Mouse (Mus musculus): ENCODE measurements around the gene Hoxc5. TPM values are rescaled to one million over a fixed set of nuclear protein-coding genes. Genes with fewer than 3 reads are reported as not detected.

Gene Hoxc5
- polyA plus RNA-seq, 1 experiment from 2014 or later: not detected

- Histone ChIP-seq H3K27ac (no peak overlapping the region), H3K4me2 (no peak overlapping the region), H3K27me3 (peaks cover 100% of the 10 kb centered on the region), H3K36me3 (ENCODE audit: poor library complexity, severe bottlenecking) (no peaks in the 10 kb centered on the region), H3K4me3 (no peak overlapping the region), H3K9ac (no peak overlapping the region), H3K9me3 (replicated peaks) (no peaks in the 10 kb centered on the region), H3K4me1 (no peaks in the 10 kb centered on the region)
- ATAC-seq: no peak
- 2% methylated on average over 20 of the region's 20 CpGs for WGBS
These were observed 17.5 kb upstream of the Hoxc5 start for GRCm38 (mm10) chr15:102949696-102950095.

DNA sequence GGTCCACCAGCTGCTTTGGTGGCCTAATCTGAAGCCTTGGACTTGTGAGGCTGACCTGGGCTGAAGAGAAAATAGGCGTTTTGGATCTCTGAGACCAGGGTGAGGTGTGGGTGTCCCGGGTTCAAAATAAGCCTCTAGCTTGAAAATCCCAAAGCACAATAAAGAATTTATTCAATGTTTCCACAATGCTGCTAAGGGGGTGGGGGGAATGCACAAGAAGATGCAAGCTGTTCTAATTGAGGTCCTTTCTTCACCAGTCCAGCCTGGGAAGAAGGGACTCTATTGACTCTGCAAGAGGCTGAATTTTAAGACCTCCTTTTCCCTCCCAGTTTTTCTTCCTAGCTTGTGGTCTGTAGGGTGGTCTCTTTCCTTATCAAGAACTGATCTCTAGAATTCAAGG, 16.4 kb upstream of the Hoxc5 start:
- ATAC-seq: no peak
- Histone ChIP-seq H3K9me3 (replicated peaks) (no peaks in the 10 kb centered on the region), H3K36me3 (ENCODE audit: poor library complexity, severe bottlenecking) (no peaks in the 10 kb centered on the region), H3K4me1 (no peaks in the 10 kb centered on the region), H3K4me2 (no peak overlapping the region), H3K27me3 (peaks cover 100% of the 10 kb centered on the region), H3K4me3 (no peak overlapping the region), H3K27ac (no peak overlapping the region), H3K9ac (no peak overlapping the region)
- WGBS: 11% methylated on average over 2 of the region's 2 CpGs

- H3K4me2 ChIP-seq: no peak overlapping the region
- no peak for ATAC-seq
- WGBS: 2% methylated on average over 6 of the region's 6 CpGs
These were observed 13.7 kb upstream of the Hoxc5 start for GRCm38 (mm10) chr15:102953561-102953960.

GRCm38 (mm10) chr15:102954192-102955006, 12.8 kb upstream of the Hoxc5 start, which contains the start of gene Hoxc11:
Gene Hoxc11, plus strand, starts transcription at chr15:102954427.
- no peak within 1 kb of the TSS for H3K27ac ChIP-seq
- peaks cover 99% of the 10 kb centered on the region for H3K27me3 ChIP-seq
- H3K36me3 ChIP-seq (ENCODE audit: poor library complexity, severe bottlenecking): no peaks in the 10 kb centered on the region
- H3K4me3 ChIP-seq: no peak within 1 kb of the TSS
- H3K9ac ChIP-seq: no peak within 1 kb of the TSS
- no peaks in the 10 kb centered on the region for H3K4me1 ChIP-seq
- ATAC-seq: no peak
- under 1% methylated on average over 56 of the region's 57 CpGs for WGBS
- no peaks in the 10 kb centered on the region for H3K9me3 ChIP-seq (replicated peaks)
- H3K4me2 ChIP-seq: no peak within 1 kb of the TSS

More at GRCm38 (mm10) chr15:102953561-102953960, 13.7 kb upstream of the Hoxc5 start:
- H3K36me3 ChIP-seq (ENCODE audit: poor library complexity, severe bottlenecking): no peaks in the 10 kb centered on the region
- no peak overlapping the region for H3K9ac ChIP-seq
- H3K4me1 ChIP-seq: no peaks in the 10 kb centered on the region
- H3K27me3 ChIP-seq: peaks cover 100% of the 10 kb centered on the region
- no peak overlapping the region for H3K4me3 ChIP-seq
- no peak overlapping the region for H3K27ac ChIP-seq
- H3K9me3 ChIP-seq (replicated peaks): no peaks in the 10 kb centered on the region

- Histone ChIP-seq H3K9ac (no peak overlapping the region), H3K4me2 (no peak overlapping the region), H3K4me1 (no peaks in the 10 kb centered on the region), H3K27ac (no peak overlapping the region), H3K9me3 (replicated peaks) (no peaks in the 10 kb centered on the region), H3K36me3 (ENCODE audit: poor library complexity, severe bottlenecking) (no peaks in the 10 kb centered on the region), H3K4me3 (no peak overlapping the region), H3K27me3 (peaks cover 99% of the 10 kb centered on the region)
- ATAC-seq: no peak
- WGBS: under 1% methylated on average over 28 of the region's 28 CpGs
These were observed 12.2 kb upstream of the Hoxc5 start for GRCm38 (mm10) chr15:102955007-102955382.

- Histone ChIP-seq H3K9me3 (replicated peaks) (no peaks in the 10 kb centered on the region), H3K9ac (no peak overlapping the region), H3K4me3 (no peak overlapping the region), H3K27me3 (peaks cover 99% of the 10 kb centered on the region), H3K4me1 (no peaks in the 10 kb centered on the region), H3K27ac (no peak overlapping the region), H3K36me3 (ENCODE audit: poor library complexity, severe bottlenecking) (no peaks in the 10 kb centered on the region), H3K4me2 (no peak overlapping the region)
- 1% methylated on average over 40 of the region's 40 CpGs for WGBS
- ATAC-seq: no peak
These were observed 11.2 kb upstream of the Hoxc5 start for GRCm38 (mm10) chr15:102955833-102956640.

- Histone ChIP-seq H3K27me3 (peaks cover 99% of the 10 kb centered on the region), H3K4me2 (no peak overlapping the region), H3K4me1 (no peaks in the 10 kb centered on the region), H3K27ac (no peak overlapping the region), H3K9ac (no peak overlapping the region), H3K36me3 (ENCODE audit: poor library complexity, severe bottlenecking) (no peaks in the 10 kb centered on the region), H3K4me3 (no peak overlapping the region), H3K9me3 (replicated peaks) (no peaks in the 10 kb centered on the region)
- no peak for ATAC-seq
- WGBS: under 1% methylated on average over 12 of the region's 12 CpGs
These were observed 10.3 kb upstream of the Hoxc5 start for GRCm38 (mm10) chr15:102956906-102957305.

DNA sequence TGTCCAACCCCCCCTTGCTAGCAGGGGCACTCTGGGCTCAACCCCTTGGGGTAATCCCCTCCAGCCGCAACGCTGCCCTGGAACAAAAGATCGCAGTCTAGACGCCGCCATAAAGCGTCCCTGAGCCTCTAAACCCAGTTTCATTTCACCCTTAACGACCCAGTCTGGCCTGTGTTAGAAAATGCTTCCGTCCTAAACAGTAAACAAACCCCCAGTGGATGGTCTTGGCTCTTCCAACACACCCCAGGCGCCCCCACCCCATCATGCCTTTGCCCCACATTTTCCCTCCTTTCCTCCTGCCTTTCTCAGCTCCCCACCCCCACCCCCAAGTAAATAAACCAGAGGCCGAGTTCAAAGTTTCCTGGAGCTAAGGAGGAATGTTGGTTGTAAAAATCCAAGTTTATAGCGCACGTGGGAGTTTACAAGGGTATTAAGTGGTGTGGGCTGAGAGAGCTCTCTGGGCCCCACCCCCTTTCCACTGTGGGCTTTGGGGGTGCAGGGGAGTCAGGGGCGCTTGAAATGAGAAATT, 7.5 kb upstream of the Hoxc5 start:
- Histone ChIP-seq H3K4me1 (no peaks in the 10 kb centered on the region), H3K27ac (no peak overlapping the region), H3K36me3 (ENCODE audit: poor library complexity, severe bottlenecking) (no peaks in the 10 kb centered on the region), H3K4me2 (no peak overlapping the region), H3K4me3 (no peak overlapping the region), H3K9ac (no peak overlapping the region), H3K9me3 (replicated peaks) (no peaks in the 10 kb centered on the region), H3K27me3 (peaks cover 98% of the 10 kb centered on the region)
- no peak for ATAC-seq
- under 1% methylated on average over 13 of the region's 13 CpGs for WGBS

DNA sequence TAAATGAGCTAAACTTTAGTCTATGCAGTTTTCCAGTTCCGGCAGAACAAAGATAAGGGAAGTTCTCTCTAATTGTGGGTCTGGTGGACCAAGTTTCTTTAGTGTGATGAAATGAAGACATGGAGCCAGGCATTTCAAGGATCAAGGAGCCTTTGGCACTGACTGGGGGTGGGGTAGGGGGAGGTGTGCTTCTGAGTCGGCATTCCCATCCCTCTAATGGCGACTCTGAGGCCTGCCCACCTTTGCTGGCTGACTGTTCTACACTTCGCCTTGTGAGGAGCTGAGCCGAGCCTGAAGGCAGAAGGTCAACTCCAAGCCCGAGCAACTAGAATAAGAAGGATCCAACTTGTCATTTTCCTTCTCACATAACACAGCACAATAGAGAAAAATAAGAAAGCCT, 5.5 kb upstream of the Hoxc5 start:
- no peak overlapping the region for H3K9ac ChIP-seq
- H3K27me3 ChIP-seq: peaks cover 98% of the 10 kb centered on the region
- H3K4me1 ChIP-seq: peaks cover 5% of the 10 kb centered on the region; the same call in 1 of the 2 replicates
- ATAC-seq: no peak
- 2% methylated on average over 6 of the region's 6 CpGs for WGBS
- H3K36me3 ChIP-seq (ENCODE audit: poor library complexity, severe bottlenecking): no peaks in the 10 kb centered on the region
- no peak overlapping the region for H3K27ac ChIP-seq
- H3K9me3 ChIP-seq (replicated peaks): no peaks in the 10 kb centered on the region
- H3K4me2 ChIP-seq: no peak overlapping the region
- no peak overlapping the region for H3K4me3 ChIP-seq

DNA sequence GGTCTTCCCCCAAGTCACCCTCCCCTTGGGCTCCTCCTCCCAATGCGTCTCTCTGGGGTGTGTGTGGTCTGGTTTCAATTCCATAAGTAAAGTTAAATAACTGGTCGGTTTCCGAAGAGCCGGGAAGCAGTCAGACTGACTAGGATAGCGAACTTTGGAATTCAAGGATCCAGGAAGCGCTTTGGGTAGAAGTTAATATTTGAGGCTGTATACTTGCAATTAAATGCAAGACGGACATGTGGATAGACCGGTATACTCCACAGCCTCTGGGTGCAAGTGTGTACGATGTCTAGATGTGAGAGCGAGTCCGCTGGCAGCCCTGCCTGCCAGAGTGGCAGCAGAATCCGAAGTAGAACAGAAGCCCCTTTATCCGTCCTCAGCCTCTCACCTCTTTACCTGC, 4.8 kb upstream of the Hoxc5 start:
- H3K4me1 ChIP-seq: peaks cover 6% of the 10 kb centered on the region; the same call in 1 of the 2 replicates
- H3K4me2 ChIP-seq: no peak overlapping the region
- H3K9me3 ChIP-seq (replicated peaks): no peaks in the 10 kb centered on the region
- no peaks in the 10 kb centered on the region for H3K36me3 ChIP-seq (ENCODE audit: poor library complexity, severe bottlenecking)
- no peak overlapping the region for H3K27ac ChIP-seq
- H3K9ac ChIP-seq: no peak overlapping the region
- H3K27me3 ChIP-seq: peaks cover 98% of the 10 kb centered on the region
- H3K4me3 ChIP-seq: no peak overlapping the region
- ATAC-seq: no peak
- 2% methylated on average over 13 of the region's 13 CpGs for WGBS

GRCm38 (mm10) chr15:102963259-102963658, 4.0 kb upstream of the Hoxc5 start:
- H3K4me2 ChIP-seq: no peak overlapping the region
- ATAC-seq: no peak
- 1% methylated on average over 8 of the region's 8 CpGs for WGBS

More at GRCm38 (mm10) chr15:102963259-102963658, 4.0 kb upstream of the Hoxc5 start:
- no peak overlapping the region for H3K27ac ChIP-seq
- H3K9ac ChIP-seq: no peak overlapping the region
- no peaks in the 10 kb centered on the region for H3K36me3 ChIP-seq (ENCODE audit: poor library complexity, severe bottlenecking)
- peaks cover 6% of the 10 kb centered on the region; the same call in 1 of the 2 replicates for H3K4me1 ChIP-seq
- H3K9me3 ChIP-seq (replicated peaks): no peaks in the 10 kb centered on the region
- H3K27me3 ChIP-seq: peaks cover 97% of the 10 kb centered on the region
- H3K4me3 ChIP-seq: no peak overlapping the region
